Mouse (Mus musculus): ENCODE results near the gene Map3k13.
"Not testable (repeated sequence)": the region's sequence is repeated elsewhere in the genome, so short reads cannot be mapped to it uniquely, and the experiment has no call there.

Gene Map3k13

GRCm38 (mm10) chr16:21807786-21808185, 13.6 kb downstream of the Map3k13 start:
- not testable (repeated sequence) for DNase-seq (ENCODE audit: low read depth)

- DNase-seq (ENCODE audit: low read depth) = no peak
Measured at GRCm38 (mm10) chr16:21813164-21813834, 19.2 kb downstream of the Map3k13 start.

GRCm38 (mm10) chr16:21814861-21815668, 20.9 kb downstream of the Map3k13 start:
- peak; percentile 68 for DNase-seq (ENCODE audit: low read depth)

GRCm38 (mm10) chr16:21815669-21816010, 21.5 kb downstream of the Map3k13 start:
- no peak for DNase-seq (ENCODE audit: low read depth)

- DNase-seq (ENCODE audit: low read depth) = peak; percentile 64
Measured at GRCm38 (mm10) chr16:21818132-21818531, 24.0 kb downstream of the Map3k13 start.

- DNase-seq (ENCODE audit: low read depth) = no peak
Measured at GRCm38 (mm10) chr16:21818629-21819028, 24.5 kb downstream of the Map3k13 start.

- no peak for DNase-seq (ENCODE audit: low read depth)
Measured at GRCm38 (mm10) chr16:21825612-21826031, 31.5 kb downstream of the Map3k13 start.

GRCm38 (mm10) chr16:21827153-21827552, 33.0 kb downstream of the Map3k13 start:
- DNase-seq (ENCODE audit: low read depth) = no peak

GRCm38 (mm10) chr16:21827581-21827980, 33.4 kb downstream of the Map3k13 start:
- no peak for DNase-seq (ENCODE audit: low read depth)

- peak; percentile 26 for DNase-seq (ENCODE audit: low read depth)
Measured at GRCm38 (mm10) chr16:21829711-21830110, 35.6 kb downstream of the Map3k13 start.

- no peak for DNase-seq (ENCODE audit: low read depth)
Measured at GRCm38 (mm10) chr16:21830784-21831183, 36.6 kb downstream of the Map3k13 start.

GRCm38 (mm10) chr16:21831764-21832163, 37.6 kb downstream of the Map3k13 start:
- no peak for DNase-seq (ENCODE audit: low read depth)

- no peak for DNase-seq (ENCODE audit: low read depth)
Measured at GRCm38 (mm10) chr16:21833469-21833868, 39.3 kb downstream of the Map3k13 start.

GRCm38 (mm10) chr16:21833970-21834369, 39.8 kb downstream of the Map3k13 start:
- DNase-seq (ENCODE audit: low read depth) = no peak

GRCm38 (mm10) chr16:21834866-21835583, 40.9 kb downstream of the Map3k13 start:
- no peak for DNase-seq (ENCODE audit: low read depth)

GRCm38 (mm10) chr16:21835584-21835931, 41.4 kb downstream of the Map3k13 start:
- DNase-seq (ENCODE audit: low read depth) = peak; percentile 26

- peak; percentile 32 for DNase-seq (ENCODE audit: low read depth)
Measured at GRCm38 (mm10) chr16:21836311-21837072, 42.3 kb downstream of the Map3k13 start.

GRCm38 (mm10) chr16:21837694-21838093, 43.5 kb downstream of the Map3k13 start:
- no peak for DNase-seq (ENCODE audit: low read depth)

GRCm38 (mm10) chr16:21845800-21846671, 51.9 kb downstream of the Map3k13 start:
- DNase-seq (ENCODE audit: low read depth) = peak; percentile 56

GRCm38 (mm10) chr16:21848444-21848843, 54.3 kb downstream of the Map3k13 start:
- DNase-seq (ENCODE audit: low read depth) = no peak

- DNase-seq (ENCODE audit: low read depth) = no peak
Measured at GRCm38 (mm10) chr16:21848847-21849246, 54.7 kb downstream of the Map3k13 start.
